Mouse (Mus musculus) gonadal fat pad, adult 2 months (tissue): ENCODE measurements around the gene Foxl2. TPM values are rescaled to one million over a fixed set of nuclear protein-coding genes. Genes with fewer than 3 reads are reported as not detected.

Source experiments
- DNase-seq: peaks from one replicate; pipeline ENCODE4 v3.0.0-alpha.2; 2012; ENCODE audit warnings: low read depth
- polyA plus RNA-seq: library from polyadenylated mRNA; depleted of rRNA; stranded (reverse); fragments of >200 nt; gene quantifications from 2 replicates; pipeline ENCODE4 v1.2.3, GENCODE M21; 2012; rRNA removed

Foxl2 gene
- 0.08 and 0.58 TPM in 2 replicates for polyA plus RNA-seq

DNA sequence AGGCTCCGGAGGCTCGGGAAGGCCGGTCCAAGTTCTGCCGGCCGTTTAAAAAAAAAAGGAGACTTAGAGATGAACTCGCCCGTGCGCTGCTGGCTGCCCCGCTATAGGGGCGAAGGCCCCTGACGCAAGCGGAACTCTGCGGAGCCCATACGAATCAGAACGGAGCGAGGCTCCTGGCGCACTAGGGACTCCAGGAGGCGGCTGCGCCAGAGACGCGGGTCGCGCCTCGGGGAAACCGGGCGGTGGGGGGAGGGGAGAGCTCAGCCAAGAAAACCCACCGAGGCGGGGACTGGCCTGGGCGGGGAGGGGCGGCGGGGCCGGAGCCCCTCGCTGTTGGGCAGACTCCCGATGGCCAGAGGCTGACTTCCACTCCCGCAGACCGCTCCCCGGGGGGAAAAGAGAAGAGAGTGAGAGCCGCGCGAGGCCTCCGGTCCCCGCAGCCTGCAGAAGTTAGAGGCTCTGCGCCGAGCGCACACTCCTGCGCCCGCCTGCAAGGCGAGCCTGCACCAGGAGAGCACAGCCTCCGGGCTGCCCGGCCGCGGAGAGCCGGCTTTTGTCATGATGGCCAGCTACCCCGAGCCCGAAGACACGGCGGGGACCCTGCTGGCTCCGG, at the start of gene Foxl2:
Foxl2 (plus strand) TSS at position 186 of the 613 bp plus-strand sequence.
- DNase-seq = no peak

DNA sequence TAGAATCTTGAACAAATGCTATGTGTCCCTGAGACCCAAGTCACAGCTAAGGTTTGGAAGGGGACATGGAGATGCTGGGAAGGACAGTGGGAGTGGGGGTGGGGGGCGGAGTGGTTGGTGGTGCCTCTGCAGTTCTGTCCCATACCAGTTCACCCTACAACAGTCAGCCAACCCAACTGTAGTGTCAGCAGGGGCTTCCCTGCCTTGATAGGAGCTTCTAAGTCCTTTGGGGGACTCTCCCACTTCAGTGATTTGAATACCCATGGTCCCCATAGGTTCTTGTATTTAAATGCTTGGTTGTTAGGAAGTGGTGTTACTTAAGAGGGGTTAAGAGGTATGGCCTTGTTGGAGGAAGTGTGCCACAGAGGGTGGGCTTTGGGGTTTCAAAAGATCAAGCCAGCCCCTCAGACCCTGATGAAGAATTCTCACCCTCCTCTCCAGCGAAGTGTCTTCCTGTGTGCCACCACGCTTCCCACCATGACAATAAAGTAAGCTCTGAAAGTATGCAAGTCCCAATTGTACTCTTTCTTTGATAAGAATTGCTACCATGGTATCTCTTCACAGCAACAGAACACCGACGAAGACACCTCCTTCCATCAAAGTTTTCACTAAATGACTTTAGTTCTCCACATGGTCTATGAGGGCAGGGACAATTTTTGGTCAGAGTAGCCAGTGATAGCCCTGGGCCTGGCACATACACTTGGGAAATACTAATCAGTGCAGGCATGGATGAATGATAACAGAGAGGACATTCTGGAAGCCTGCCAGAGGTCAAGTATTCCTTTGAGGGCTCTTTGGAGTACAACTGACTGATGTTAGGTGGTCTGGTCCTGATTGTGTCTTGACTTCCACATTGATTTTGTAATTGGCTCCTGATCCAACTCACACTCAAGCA, 34.2 kb upstream of the Foxl2 start:
- no peak for DNase-seq

- DNase-seq = no peak
Observed at GRCm38 (mm10) chr9:98923119-98923518, 32.0 kb upstream of the Foxl2 start.

DNA sequence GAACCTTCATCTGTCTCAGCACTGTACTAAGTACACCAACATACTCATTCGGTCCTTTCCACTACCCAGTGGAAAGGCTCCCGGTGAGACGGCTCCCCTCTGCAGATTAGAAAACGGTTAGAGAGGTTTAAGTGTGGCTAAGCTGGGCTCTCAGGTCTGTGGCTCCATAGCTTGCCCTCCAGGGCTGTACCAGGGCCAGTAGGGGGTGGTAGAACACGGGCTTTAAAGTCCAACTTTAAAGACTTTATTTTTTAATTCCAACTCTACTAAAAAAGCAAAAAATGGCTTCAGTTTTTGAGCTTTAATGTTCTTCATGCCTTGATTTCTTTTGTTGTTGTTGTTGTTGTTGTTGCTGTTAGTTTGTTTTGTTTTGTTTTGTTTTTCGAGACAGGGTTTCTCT, 30.9 kb upstream of the Foxl2 start:
- DNase-seq = no peak

DNA sequence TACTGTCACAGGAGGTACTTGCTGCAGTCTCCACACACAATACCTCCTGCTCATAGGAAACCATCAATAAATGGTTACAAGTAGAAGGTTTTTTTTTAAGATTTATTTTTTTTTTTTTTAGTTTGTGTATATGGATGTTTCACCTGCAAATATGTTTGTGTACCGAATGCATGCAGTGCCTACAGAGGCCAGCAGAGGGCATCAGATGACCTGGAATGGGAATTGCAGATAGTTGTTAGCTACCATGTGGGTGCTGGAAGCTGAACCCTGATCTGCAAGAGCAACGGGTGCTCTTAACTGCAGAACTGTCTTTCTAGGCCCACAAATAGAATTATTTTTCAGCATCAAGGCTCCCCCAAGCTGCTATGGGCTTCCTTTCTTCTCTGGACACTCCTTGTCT, 25.6 kb upstream of the Foxl2 start:
- no peak for DNase-seq

GRCm38 (mm10) chr9:98932931-98933330, 22.2 kb upstream of the Foxl2 start:
- DNase-seq = no peak

- no peak for DNase-seq
Observed at GRCm38 (mm10) chr9:98935190-98935909, 19.7 kb upstream of the Foxl2 start.

DNA sequence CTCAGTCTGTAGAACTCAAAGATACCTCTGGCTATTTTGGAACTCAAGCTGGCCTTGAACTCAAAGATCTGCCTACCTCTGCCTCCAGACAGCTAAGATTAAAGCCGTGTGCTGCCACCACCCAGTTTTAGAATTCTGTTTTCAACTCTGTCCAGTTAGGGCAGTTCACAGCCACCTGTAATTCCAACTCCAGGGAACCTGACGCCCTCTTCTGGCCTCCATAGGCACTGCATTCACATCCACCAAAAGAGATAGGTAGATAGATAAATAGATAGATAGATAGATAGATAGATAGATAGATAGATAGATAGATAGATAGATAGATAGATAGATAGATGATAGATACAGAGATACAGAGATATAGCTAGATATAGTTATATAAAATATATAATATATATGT, 15.8 kb upstream of the Foxl2 start:
- no peak for DNase-seq

GRCm38 (mm10) chr9:98952171-98953050, 2.7 kb upstream of the Foxl2 start:
- DNase-seq = no peak

- DNase-seq = no peak
Observed at GRCm38 (mm10) chr9:98953291-98953690, 1.8 kb upstream of the Foxl2 start.

GRCm38 (mm10) chr9:98953830-98954229, 1.3 kb upstream of the Foxl2 start:
- DNase-seq = no peak

DNA sequence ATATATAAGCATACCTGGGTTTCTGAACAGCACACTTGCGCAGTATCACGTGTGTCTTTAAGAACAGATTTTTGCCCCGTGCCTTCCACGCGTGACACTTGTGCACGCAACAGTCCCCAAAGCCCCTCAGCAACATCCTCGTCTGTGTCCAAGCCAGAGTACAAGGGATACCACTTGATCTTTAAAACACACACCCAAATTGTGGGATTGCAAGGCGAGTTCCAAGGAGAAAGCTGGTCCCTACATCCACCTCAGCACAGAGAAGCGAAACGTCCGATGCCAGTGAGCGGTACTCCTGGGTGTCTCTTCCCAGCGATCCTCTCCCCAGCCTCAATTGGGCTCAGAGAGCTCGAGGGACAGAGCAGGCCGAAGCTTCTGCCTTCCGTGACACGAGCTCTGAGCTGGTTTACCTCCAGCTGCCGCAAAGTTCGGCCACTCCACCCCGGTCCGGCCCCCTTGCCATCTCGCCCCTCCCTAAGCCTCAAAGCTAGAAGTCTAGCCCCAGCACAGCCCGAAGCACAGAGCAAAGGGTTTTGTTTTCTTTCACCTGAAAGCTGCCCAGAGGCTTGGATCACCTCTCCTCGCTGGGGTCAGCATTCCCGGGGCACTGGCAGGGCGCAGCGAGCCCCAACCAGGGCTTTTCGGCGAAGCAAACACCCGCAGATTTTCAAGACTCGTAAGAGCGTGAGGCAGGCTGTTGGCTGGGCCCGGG, 541 bp upstream of the Foxl2 start:
- no peak for DNase-seq

- DNase-seq = no peak
Observed at GRCm38 (mm10) chr9:98955716-98956224, 682 bp downstream of the Foxl2 start.

DNA sequence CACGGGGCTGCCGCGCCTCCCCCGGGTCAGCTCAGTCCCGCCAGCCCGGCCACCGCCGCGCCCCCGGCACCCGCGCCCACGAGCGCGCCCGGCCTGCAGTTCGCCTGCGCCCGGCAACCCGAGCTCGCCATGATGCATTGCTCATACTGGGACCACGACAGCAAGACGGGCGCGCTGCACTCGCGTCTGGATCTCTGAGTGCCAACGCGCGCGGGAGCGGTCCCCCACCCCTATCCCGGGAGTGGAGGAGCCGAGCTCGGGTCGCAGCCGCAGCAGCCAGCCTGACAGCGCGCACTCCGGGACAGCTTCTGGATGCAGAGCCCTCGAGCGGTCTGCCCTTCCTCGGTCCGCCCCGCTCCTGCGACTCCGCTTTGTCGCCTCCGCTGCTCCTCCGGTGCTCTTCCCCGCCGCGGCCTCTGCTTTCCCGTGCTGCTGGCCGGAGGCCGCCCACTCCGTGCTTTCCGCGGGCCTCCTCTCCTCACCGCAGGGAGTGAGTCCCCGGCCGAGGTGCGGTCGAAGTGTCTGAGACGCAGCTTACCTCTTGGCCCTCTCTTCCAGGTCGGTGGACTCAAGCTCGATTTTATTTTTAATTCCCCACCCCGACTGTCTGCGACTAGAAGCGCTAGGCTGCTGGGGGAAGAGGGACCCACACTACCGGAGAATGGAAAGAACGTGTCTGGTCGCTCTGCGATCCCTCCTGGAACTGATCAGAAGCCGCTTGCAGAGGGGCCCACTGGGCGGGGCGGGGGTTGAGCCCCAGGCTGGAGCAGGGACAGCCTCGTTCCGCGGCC, 1.7 kb downstream of the Foxl2 start:
- DNase-seq = no peak

DNA sequence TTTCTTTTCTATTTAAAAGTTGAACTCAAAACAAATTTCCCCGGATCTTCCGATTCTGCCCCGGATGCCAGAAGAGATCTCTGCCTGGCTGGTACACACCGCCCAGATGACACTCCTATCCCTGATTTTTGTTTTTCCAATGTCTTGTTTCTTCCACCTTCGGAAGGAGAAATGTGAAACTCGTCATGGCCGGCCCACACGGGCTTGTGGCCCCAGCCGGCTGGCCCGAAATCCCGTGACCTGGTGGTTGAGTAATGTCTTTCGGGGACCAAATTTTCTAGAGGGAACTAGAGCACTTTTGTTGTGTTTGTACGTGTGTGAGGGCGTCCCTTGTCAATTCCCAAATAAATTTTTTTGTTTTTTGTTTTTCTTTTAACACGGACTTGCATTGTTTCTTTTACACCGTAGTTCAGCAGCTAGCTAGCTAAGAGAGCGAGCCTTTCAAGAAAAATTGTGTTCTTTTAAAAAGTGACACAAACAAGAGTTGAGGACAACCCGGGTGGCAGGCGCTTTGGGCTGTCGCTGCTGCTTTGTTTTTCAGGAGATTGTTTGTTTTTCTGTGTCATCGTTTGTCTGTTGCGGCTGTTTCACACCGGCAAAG, 2.8 kb downstream of the Foxl2 start:
- DNase-seq = no peak

GRCm38 (mm10) chr9:98958628-98959027, 3.5 kb downstream of the Foxl2 start:
- no peak for DNase-seq

GRCm38 (mm10) chr9:98959851-98960250, 4.8 kb downstream of the Foxl2 start:
- no peak for DNase-seq

DNA sequence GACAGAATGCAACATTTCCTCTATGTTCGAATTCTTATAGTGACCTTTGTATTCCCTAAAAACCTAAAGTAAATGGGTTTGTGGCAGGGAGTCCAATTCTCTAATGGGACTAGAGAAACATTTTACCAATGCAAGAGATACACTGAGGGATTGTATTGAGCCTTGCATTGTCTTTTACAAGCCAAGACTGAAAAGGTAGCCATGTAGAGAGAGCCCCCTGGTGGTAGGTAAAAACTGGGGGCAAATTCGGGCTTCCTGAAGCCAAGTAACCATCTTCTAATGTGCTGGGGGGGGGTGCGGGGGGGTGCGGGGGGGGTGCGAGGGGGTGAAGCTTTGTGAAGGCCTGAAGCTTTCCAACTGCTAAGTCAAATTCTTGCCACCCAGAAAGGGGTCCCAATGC, 5.3 kb downstream of the Foxl2 start:
- DNase-seq = no peak
